Mouse (Mus musculus): ENCODE data around the gene Znrd1. TPM values are rescaled to one million over a fixed set of nuclear protein-coding genes. Genes with fewer than 3 reads are reported as not detected.

Gene Znrd1
- polyA plus RNA-seq, 1 experiment, result 33.7 TPM

DNA sequence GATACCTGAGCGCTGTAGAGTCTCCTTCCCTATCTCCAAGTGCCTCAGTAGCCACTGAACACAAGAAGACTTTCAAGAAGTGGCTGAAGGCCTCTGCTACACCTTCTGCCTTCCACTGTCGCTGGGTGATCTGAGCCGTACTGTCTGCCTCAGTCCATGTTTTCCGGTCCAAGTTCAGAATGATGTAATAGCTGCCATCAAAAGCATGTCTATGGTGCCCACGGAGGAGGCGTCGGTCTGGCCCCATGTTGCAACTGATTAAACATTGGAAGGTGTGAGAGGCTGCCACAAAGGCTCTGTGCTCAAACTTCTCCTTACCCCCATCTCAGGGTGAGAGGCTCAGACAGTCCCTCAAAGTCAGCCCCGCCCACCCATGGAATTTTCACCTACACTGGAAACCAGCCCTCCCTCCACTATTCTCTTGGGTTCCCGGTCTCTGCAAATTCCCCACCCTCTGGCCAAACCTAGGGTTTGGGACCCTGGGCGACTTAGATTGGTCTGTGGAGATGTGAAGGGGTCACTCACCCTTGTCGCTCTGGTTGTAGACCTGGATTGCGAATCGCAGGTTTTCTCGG, 12.0 kb upstream of the Znrd1 start:
- no peaks in the 10 kb centered on the region for H3K27me3 ChIP-seq (replicated peaks; ENCODE audit: control insufficient read depth, insufficient read depth, low read length)
- no peak overlapping the region for H3K4me3 ChIP-seq (ENCODE audit: insufficient read depth, low read depth, low read length)
- WGBS, result 89% methylated on average over 14 of the region's 14 CpGs
- H3K27ac ChIP-seq (ENCODE audit: insufficient read depth, low read depth, low read length), result no peak overlapping the region
- TF ChIP-seq POLR2A (IDR thresholded peaks at IDR 0.05; ENCODE audit: low read depth, low read length) (no peak), CTCF (conservative IDR thresholded peaks at IDR 0.05; ENCODE audit: insufficient read depth, insufficient read length, low read depth, low read length) (no peak)
- H3K36me3 ChIP-seq (ENCODE audit: control insufficient read depth, insufficient read depth, low read length), result no peaks in the 10 kb centered on the region
- H3K4me1 ChIP-seq (ENCODE audit: control insufficient read depth, insufficient read depth, low read length), result no peaks in the 10 kb centered on the region
- no peak for DNase-seq

DNA sequence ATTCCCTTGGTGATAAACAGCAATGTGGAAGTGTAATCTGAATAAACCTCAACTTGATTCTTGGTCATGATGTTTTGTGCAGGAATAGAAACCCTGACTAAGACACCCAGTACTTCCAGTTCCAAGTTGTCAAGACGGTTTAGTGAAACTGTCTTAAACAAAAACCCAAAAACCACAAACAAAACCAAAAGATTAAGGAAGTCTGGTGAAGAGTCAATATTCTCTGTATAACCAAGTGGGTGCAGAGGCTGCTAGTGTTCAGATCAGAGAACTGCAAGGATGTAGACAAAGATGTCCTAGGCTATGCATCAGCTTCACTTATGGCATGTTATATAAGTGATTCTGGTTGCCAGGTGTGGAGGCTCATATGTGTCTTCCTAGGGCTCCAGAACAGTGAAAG, 8.5 kb upstream of the Znrd1 start:
- H3K27ac ChIP-seq (ENCODE audit: insufficient read depth, low read depth, low read length), result no peak overlapping the region
- no peak for DNase-seq
- WGBS, result 84% methylated on average over 1 of the region's 1 CpGs
- no peaks in the 10 kb centered on the region for H3K27me3 ChIP-seq (replicated peaks; ENCODE audit: control insufficient read depth, insufficient read depth, low read length)
- H3K4me1 ChIP-seq (ENCODE audit: control insufficient read depth, insufficient read depth, low read length), result no peaks in the 10 kb centered on the region
- TF ChIP-seq POLR2A (IDR thresholded peaks at IDR 0.05; ENCODE audit: low read depth, low read length), result no peak
- no peak for TF ChIP-seq CTCF (conservative IDR thresholded peaks at IDR 0.05; ENCODE audit: insufficient read depth, insufficient read length, low read depth, low read length)
- no peak overlapping the region for H3K4me3 ChIP-seq (ENCODE audit: insufficient read depth, low read depth, low read length)
- H3K36me3 ChIP-seq (ENCODE audit: control insufficient read depth, insufficient read depth, low read length), result no peaks in the 10 kb centered on the region; the same call in 1 of the 2 replicates

DNA sequence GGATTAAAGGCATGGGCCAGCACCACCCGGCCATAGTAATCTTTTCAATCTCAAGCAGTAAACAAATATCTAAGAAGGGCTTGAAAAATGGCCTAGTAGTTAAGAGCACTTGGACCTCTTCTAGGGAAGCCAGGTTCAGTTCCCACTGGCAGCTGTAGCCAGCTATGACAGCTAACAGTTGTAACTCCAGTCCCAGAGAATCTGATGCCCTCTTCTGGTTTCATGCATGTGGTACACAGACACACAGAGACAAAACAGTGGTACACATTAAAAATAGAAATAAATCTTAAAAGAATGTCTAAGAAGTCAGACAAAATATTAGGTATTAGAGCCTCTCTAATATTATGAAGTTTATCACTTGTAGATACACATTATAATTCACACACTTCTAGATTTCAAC, 2.8 kb upstream of the Znrd1 start:
- H3K4me1 ChIP-seq (ENCODE audit: control insufficient read depth, insufficient read depth, low read length), result peaks cover 4% of the 10 kb centered on the region; the same call in 1 of the 2 replicates
- H3K4me3 ChIP-seq (ENCODE audit: insufficient read depth, low read depth, low read length), result no peak overlapping the region
- no peak overlapping the region for H3K27ac ChIP-seq (ENCODE audit: insufficient read depth, low read depth, low read length)
- H3K27me3 ChIP-seq (replicated peaks; ENCODE audit: control insufficient read depth, insufficient read depth, low read length), result no peaks in the 10 kb centered on the region
- TF ChIP-seq CTCF (conservative IDR thresholded peaks at IDR 0.05; ENCODE audit: insufficient read depth, insufficient read length, low read depth, low read length) (no peak), POLR2A (IDR thresholded peaks at IDR 0.05; ENCODE audit: low read depth, low read length) (no peak)
- WGBS, result 68% methylated on average over 1 of the region's 1 CpGs
- H3K36me3 ChIP-seq (ENCODE audit: control insufficient read depth, insufficient read depth, low read length), result no peaks in the 10 kb centered on the region; the same call in 1 of the 2 replicates
- DNase-seq, result no peak

GRCm38 (mm10) chr17:36958884-36959283, 525 bp upstream of the Znrd1 start:
- TF ChIP-seq CTCF (conservative IDR thresholded peaks at IDR 0.05; ENCODE audit: insufficient read depth, insufficient read length, low read depth, low read length) (no peak), POLR2A (IDR thresholded peaks at IDR 0.05; ENCODE audit: low read depth, low read length) (no peak)
- DNase-seq, result peak; percentile 25
- H3K27ac ChIP-seq (ENCODE audit: insufficient read depth, low read depth, low read length), result 0 out of 2 replicates have a peak overlapping the region, but pooled peaks have one; percentile 22
- H3K27me3 ChIP-seq (replicated peaks; ENCODE audit: control insufficient read depth, insufficient read depth, low read length), result no peaks in the 10 kb centered on the region
- peaks cover 4% of the 10 kb centered on the region; the same call in 1 of the 2 replicates for H3K4me1 ChIP-seq (ENCODE audit: control insufficient read depth, insufficient read depth, low read length)
- H3K4me3 ChIP-seq (ENCODE audit: insufficient read depth, low read depth, low read length), result peak overlapping the region; percentile 71
- 4% methylated on average over 12 of the region's 12 CpGs for WGBS
- H3K36me3 ChIP-seq (ENCODE audit: control insufficient read depth, insufficient read depth, low read length), result no peaks in the 10 kb centered on the region

- Histone ChIP-seq H3K27me3 (replicated peaks; ENCODE audit: control insufficient read depth, insufficient read depth, low read length) (no peaks in the 10 kb centered on the region), H3K36me3 (ENCODE audit: control insufficient read depth, insufficient read depth, low read length) (no peaks in the 10 kb centered on the region), H3K4me1 (ENCODE audit: control insufficient read depth, insufficient read depth, low read length) (peaks cover 6% of the 10 kb centered on the region; the same call in 1 of the 2 replicates), H3K4me3 (ENCODE audit: insufficient read depth, low read depth, low read length) (no peak overlapping the region), H3K27ac (ENCODE audit: insufficient read depth, low read depth, low read length) (no peak overlapping the region)
- WGBS, result 87% methylated on average over 1 of the region's 1 CpGs
- no peak for TF ChIP-seq CTCF (conservative IDR thresholded peaks at IDR 0.05; ENCODE audit: insufficient read depth, insufficient read length, low read depth, low read length)
- no peak for TF ChIP-seq POLR2A (IDR thresholded peaks at IDR 0.05; ENCODE audit: low read depth, low read length)
- no peak for DNase-seq
Observed at GRCm38 (mm10) chr17:36953062-36953461, 5.3 kb downstream of the Znrd1 start.

DNA sequence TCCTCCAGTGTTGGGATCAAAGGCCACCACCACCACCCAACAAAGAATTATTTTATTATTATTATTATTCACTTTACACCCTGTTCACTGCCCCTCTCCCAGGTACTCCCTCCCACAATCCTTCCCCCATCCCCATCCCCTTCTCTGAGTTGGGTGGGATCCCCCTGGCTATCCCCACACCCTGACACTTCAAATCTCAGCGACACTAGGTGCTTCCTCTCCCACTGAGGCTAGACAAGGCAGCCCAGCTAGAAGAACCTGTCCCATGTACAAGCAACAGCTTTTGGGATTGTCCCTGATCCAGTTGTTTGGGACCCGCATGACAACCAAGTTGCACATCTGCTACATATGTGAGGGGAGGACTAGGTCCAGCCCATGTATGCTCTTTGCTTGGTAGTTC, 5.7 kb downstream of the Znrd1 start:
- no peak for DNase-seq
- Histone ChIP-seq H3K4me1 (ENCODE audit: control insufficient read depth, insufficient read depth, low read length) (peaks cover 5% of the 10 kb centered on the region; the same call in 1 of the 2 replicates), H3K36me3 (ENCODE audit: control insufficient read depth, insufficient read depth, low read length) (no peaks in the 10 kb centered on the region), H3K4me3 (ENCODE audit: insufficient read depth, low read depth, low read length) (no peak overlapping the region), H3K27ac (ENCODE audit: insufficient read depth, low read depth, low read length) (no peak overlapping the region), H3K27me3 (replicated peaks; ENCODE audit: control insufficient read depth, insufficient read depth, low read length) (no peaks in the 10 kb centered on the region)
- WGBS, result 84% methylated on average over 2 of the region's 2 CpGs
- no peak for TF ChIP-seq CTCF (conservative IDR thresholded peaks at IDR 0.05; ENCODE audit: insufficient read depth, insufficient read length, low read depth, low read length)
- no peak for TF ChIP-seq POLR2A (IDR thresholded peaks at IDR 0.05; ENCODE audit: low read depth, low read length)

DNA sequence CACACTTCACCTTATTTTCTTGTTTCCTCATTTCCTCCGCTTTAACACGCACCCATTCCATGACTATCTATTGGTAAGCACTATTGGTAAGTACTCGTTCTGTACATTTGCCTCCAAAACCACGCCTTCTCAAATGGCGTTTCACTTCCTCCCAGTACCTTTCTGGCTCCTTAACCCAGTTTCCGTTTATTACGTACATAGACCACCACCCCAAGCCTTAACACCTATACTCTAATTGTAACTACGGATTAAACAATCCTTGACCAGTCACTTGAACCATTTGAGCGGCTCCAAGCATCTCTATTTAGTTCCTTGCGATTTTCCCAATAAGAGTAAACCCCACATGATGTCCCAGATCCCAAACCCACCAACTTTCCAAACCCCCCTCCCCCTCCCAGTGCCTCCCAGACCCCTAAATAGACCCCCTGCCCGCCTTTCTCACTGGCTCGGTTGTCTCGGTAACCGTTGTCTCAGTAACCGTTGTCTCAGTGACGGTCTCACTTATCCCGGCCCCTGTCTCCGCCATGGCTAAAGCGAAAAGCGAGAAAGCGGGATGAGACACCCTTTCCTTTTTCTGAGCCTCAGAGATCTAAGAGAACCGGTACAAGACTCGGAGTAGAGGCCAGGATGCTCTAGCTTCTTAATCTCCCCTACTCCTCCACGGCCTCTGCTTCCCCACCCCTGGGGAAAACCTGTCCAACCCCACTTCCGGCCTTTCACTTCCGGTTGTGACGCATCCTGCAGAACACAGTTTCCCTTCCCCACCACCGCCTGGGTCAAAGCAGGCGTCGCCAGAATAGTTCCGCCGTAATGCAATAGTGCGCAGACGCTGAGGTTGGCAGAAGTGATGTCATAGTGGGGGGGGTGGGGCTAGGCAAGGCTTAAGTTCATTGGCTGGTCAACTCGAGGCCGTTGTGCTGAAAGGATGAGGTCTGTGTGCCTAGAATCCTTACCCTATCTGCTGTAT, 7.1 kb downstream of the Znrd1 start, which contains the start of gene Ppp1r11:
TSS of gene Ppp1r11 (minus strand) at position 761 of the 967 bp plus-strand sequence.
- Histone ChIP-seq H3K4me3 (ENCODE audit: insufficient read depth, low read depth, low read length) (peak within 1 kb of the TSS; percentile 93), H3K36me3 (ENCODE audit: control insufficient read depth, insufficient read depth, low read length) (no peaks in the 10 kb centered on the region), H3K27ac (ENCODE audit: insufficient read depth, low read depth, low read length) (peak within 1 kb of the TSS; percentile 78), H3K27me3 (replicated peaks; ENCODE audit: control insufficient read depth, insufficient read depth, low read length) (no peaks in the 10 kb centered on the region), H3K4me1 (ENCODE audit: control insufficient read depth, insufficient read depth, low read length) (peaks cover 6% of the 10 kb centered on the region; the same call in 1 of the 2 replicates)
- peak; percentile 98 for DNase-seq
- TF ChIP-seq POLR2A (IDR thresholded peaks at IDR 0.05; ENCODE audit: low read depth, low read length) (no peak), CTCF (conservative IDR thresholded peaks at IDR 0.05; ENCODE audit: insufficient read depth, insufficient read length, low read depth, low read length) (no peak)
- WGBS, result 2% methylated on average over 36 of the region's 36 CpGs
